Comparison of ENCODE assay signal across 11 mouse cellular contexts in the genomic region with DNA sequence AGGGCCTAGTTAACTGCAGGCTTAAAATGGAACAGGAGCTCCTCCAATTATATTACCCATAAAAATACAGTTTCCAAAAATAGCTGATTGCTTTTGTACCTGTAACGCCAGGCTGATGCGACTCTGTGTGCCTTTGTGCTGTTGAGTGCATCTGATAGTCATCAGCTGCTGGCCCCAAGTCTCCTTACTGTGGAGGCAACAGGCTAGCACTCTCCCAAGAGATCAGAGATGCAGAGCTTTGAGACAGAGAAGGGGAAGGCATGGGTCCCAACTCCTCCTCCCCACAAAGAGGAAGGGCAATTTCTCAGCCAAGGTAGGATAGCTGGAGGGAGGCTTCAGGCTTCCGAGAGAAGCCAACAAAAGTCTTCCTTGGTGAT.
DNase-seq lines count a peak whose midpoint lies in the region; ATAC-seq and TF ChIP-seq lines count a peak whose summit lies in the region.
"Had no signal": no experiment of that assay in that cellular context is flagged by ENCODE, and none has a peak within 500 bp of the region (broad histone marks: within the 10 kb centered on the region; RNA-seq: fewer than 3 reads in every experiment).

No protein-coding gene starts in this region.

- H3K9me3 ChIP-seq in kidney, embryonic 14.5 days (ENCODE audit: control insufficient read depth, low read length) = no peaks in the 10 kb centered on the region
- 0 out of 2 replicates have a peak, but pooled peaks cover 3% of the 10 kb centered on the region for H3K9me3 ChIP-seq in embryonic facial prominence, embryonic 10.5 days
- no peaks in the 10 kb centered on the region for H3K9me3 ChIP-seq in heart, embryonic 10.5 days
- peaks cover 3% of the 10 kb centered on the region; the same call in 1 of the 2 replicates for H3K9me3 ChIP-seq in limb, embryonic 13.5 days
- H3K9me3 ChIP-seq: midbrain, embryonic 12.5 days had no signal

- no peaks in the 10 kb centered on the region for H3K36me3 ChIP-seq in kidney, embryonic 14.5 days (ENCODE audit: control insufficient read depth, insufficient read depth, low read length)
- H3K36me3 ChIP-seq in embryonic facial prominence, embryonic 10.5 days (replicated peaks) = no peaks in the 10 kb centered on the region
- no peaks in the 10 kb centered on the region for H3K36me3 ChIP-seq in heart, embryonic 10.5 days
- H3K36me3 ChIP-seq in limb, embryonic 13.5 days = no peaks in the 10 kb centered on the region
- H3K36me3 ChIP-seq in thymus, adult 2 months (ENCODE audit: control insufficient read depth, insufficient read depth, low read length) = no peaks in the 10 kb centered on the region
- H3K36me3 ChIP-seq: midbrain, embryonic 12.5 days had no signal

- H3K4me1 ChIP-seq in kidney, embryonic 14.5 days (ENCODE audit: control insufficient read depth, insufficient read depth, low read length) = peaks cover 17% of the 10 kb centered on the region; the same call in 1 of the 2 replicates
- peaks cover 38% of the 10 kb centered on the region for H3K4me1 ChIP-seq in embryonic facial prominence, embryonic 10.5 days
- H3K4me1 ChIP-seq in heart, embryonic 10.5 days = peaks cover 32% of the 10 kb centered on the region
- H3K4me1 ChIP-seq in limb, embryonic 13.5 days = peaks cover 56% of the 10 kb centered on the region
- no peaks in the 10 kb centered on the region for H3K4me1 ChIP-seq in thymus, adult 2 months (replicated peaks; ENCODE audit: control insufficient read depth, insufficient read depth, low read length)
- H3K4me1 ChIP-seq: midbrain, embryonic 12.5 days had no signal

- peak overlapping the region; percentile 12; the same call in 1 of the 2 replicates for H3K27ac ChIP-seq in kidney, embryonic 14.5 days (ENCODE audit: low read depth, low read length)
- peak overlapping the region; percentile 71 for H3K27ac ChIP-seq in embryonic facial prominence, embryonic 10.5 days (replicated peaks)
- peak overlapping the region; percentile 74 for H3K27ac ChIP-seq in heart, embryonic 10.5 days
- H3K27ac ChIP-seq in limb, embryonic 13.5 days = peak overlapping the region; percentile 92
- H3K27ac ChIP-seq in thymus, adult 2 months (ENCODE audit: control insufficient read depth, insufficient read depth, low read length) = no peak overlapping the region
- H3K27ac ChIP-seq: midbrain, embryonic 12.5 days had no signal

- no peak overlapping the region for H3K4me2 ChIP-seq in kidney, embryonic 14.5 days (replicated peaks; ENCODE audit: low read depth, low read length)
- peak overlapping the region; percentile 40 for H3K4me2 ChIP-seq in limb, embryonic 13.5 days (replicated peaks)
- H3K4me2 ChIP-seq: midbrain, embryonic 12.5 days had no signal

- H3K9ac ChIP-seq in kidney, embryonic 14.5 days (ENCODE audit: low read depth, low read length) = no peak overlapping the region
- no peak overlapping the region for H3K9ac ChIP-seq in limb, embryonic 13.5 days
- H3K9ac ChIP-seq: midbrain, embryonic 12.5 days had no signal

- DNase-seq in kidney, postnatal 14 days = no peak
- DNase-seq in embryonic facial prominence, embryonic 10.5 days (ENCODE audit: low spot score) = no peak
- DNase-seq in heart, embryonic 10.5 days (ENCODE audit: low spot score) = no peak
- no peak for DNase-seq in thymus, adult 2 months
- DNase-seq in spleen, postnatal 4 days (ENCODE audit: low spot score in 2 of 2) = no peak
- DNase-seq in adrenal gland, postnatal 4 days (ENCODE audit: low spot score in 2 of 2) = no peak
- DNase-seq: cerebellum, postnatal 10 days; thymus, postnatal 4 days had no signal

- ATAC-seq in kidney, embryonic 14.5 days (ENCODE audit: low FRiP score, low TSS enrichment) = no peak
- ATAC-seq in limb, embryonic 13.5 days (ENCODE audit: low FRiP score, low read depth) = no peak

- no peak overlapping the region for H3K4me3 ChIP-seq in kidney, embryonic 14.5 days (ENCODE audit: low read length)
- no peak overlapping the region for H3K4me3 ChIP-seq in embryonic facial prominence, embryonic 10.5 days
- no peak overlapping the region for H3K4me3 ChIP-seq in heart, embryonic 10.5 days
- no peak overlapping the region for H3K4me3 ChIP-seq in limb, embryonic 13.5 days
- H3K4me3 ChIP-seq in thymus, adult 2 months (ENCODE audit: control insufficient read depth, insufficient read depth, low read length) = no peak overlapping the region
- H3K4me3 ChIP-seq: midbrain, embryonic 12.5 days had no signal

- 69% methylated on average over 3 of the region's 3 CpGs for WGBS in kidney, embryonic 14.5 days
- 62% methylated on average over 3 of the region's 3 CpGs for WGBS in embryonic facial prominence, embryonic 10.5 days
- WGBS in heart, embryonic 10.5 days = 41% methylated on average over 3 of the region's 3 CpGs
- WGBS in limb, embryonic 13.5 days = 16% methylated on average over 3 of the region's 3 CpGs
- WGBS in thymus, adult 2 months = 82% methylated on average over 3 of the region's 3 CpGs

- no peak for TF ChIP-seq POLR2A in thymus, adult 2 months (IDR thresholded peaks at IDR 0.05; ENCODE audit: control insufficient read depth, extremely low read depth, insufficient read depth, low read length, poor library complexity)

- TF ChIP-seq CTCF in thymus, adult 2 months (IDR thresholded peaks at IDR 0.05; ENCODE audit: borderline replicate concordance, control insufficient read depth, extremely low read depth, insufficient read depth, low read length, poor library complexity) = no peak

- no peaks in the 10 kb centered on the region for H3K27me3 ChIP-seq in kidney, embryonic 14.5 days (ENCODE audit: control insufficient read depth, insufficient read depth, low read length)
- H3K27me3 ChIP-seq in embryonic facial prominence, embryonic 10.5 days (replicated peaks; ENCODE audit: low read depth, poor library complexity, severe bottlenecking) = no peaks in the 10 kb centered on the region
- H3K27me3 ChIP-seq in heart, embryonic 10.5 days (ENCODE audit: insufficient read depth, poor library complexity, severe bottlenecking) = no peaks in the 10 kb centered on the region
- H3K27me3 ChIP-seq in limb, embryonic 13.5 days = no peaks in the 10 kb centered on the region
- H3K27me3 ChIP-seq in thymus, adult 2 months (ENCODE audit: control insufficient read depth, insufficient read depth, low read length) = no peaks in the 10 kb centered on the region
- H3K27me3 ChIP-seq: midbrain, embryonic 12.5 days had no signal
